Mouse (Mus musculus): Measurements from ENCODE around the gene Tssk6. TPM values are rescaled to one million over a fixed set of nuclear protein-coding genes. Genes with fewer than 3 reads are reported as not detected.

Tssk6 gene
- polyA plus RNA-seq (2017; shearing (Covaris generic)), result 1.4 TPM

DNA sequence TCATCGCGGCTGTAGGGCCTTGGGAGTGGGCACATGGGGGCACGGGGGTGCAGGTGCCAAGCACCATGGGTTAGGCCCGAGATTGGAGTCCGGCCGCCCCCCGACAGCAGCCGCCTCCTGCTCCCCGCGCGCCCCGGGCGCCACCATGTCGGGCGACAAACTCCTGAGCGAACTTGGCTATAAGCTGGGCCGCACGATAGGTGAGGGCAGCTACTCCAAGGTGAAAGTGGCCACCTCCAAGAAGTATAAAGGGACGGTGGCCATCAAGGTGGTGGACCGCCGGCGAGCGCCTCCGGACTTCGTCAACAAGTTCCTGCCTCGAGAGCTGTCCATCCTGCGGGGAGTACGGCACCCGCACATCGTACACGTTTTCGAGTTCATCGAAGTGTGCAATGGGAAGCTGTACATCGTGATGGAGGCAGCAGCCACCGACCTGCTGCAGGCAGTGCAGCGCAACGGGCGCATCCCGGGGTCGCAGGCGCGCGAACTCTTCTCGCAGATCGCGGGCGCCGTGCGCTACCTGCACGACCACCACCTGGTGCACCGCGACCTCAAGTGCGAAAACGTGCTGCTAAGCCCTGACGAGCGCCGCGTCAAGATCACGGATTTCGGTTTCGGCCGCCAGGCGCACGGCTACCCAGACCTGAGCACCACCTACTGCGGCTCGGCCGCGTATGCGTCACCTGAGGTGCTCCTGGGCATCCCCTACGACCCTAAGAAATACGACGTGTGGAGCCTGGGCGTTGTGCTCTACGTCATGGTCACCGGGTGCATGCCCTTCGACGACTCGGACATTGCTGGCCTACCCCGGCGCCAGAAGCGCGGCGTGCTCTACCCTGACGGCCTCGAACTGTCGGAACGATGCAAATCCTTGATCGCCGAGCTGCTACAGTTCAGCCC lies at the start of gene Tssk6, which contains the start of the genes Ndufa13 and Yjefn3:
Gene Tssk6, plus strand, starts transcription at position 22 of the 900 bp plus-strand sequence.
Gene Ndufa13, minus strand, starts transcription at position 396 of the 900 bp plus-strand sequence.
Gene Yjefn3, minus strand, starts transcription at position 550 of the 900 bp plus-strand sequence.

DNA sequence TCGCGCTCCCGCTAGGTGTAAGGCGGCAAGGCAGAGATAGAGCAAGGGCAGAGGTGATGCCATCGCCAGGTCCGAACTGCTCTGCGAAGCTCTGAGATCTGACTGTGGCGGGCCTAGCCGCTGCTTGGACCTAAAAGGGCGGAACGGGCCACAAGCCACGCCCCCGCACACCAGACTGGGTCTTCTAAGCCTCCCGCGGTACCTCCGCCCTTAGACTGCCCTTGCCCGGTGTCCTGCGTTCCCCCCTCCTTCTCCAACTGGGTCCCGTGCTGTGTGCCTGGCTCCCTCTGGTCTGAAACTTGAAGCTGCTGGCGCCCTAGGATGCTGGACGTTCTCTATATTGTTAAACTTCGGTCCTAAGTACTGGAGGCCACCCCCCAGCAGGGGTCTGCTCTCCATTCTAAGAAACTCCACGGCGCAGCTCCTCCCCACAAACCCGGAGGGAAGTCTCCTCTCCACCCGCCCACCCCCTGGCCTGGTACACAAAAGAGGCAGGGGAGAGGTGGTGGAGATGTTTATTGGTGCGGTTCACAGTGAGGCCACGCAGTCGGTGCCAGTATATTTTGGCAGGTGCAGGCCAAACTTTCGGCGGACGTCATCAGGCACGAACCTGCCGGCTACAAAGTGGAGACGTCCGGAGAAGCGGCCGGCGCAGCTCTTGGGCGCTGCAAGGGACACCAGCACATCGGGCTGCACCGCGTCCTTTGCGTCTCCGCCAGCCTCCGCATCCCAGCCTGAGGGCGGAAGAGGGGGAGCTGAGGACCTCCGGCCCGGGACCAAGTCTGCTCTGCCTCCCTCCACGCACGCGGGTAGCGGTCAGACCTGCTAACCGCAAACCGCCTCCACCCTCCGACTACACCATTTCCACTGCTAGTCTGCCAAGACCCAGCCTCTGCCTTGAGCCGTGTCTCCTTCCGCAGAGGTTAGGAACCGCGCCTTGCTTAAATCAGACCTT lies 14.4 kb upstream of the Tssk6 start, which contains the start of gene Cilp2:
Gene Cilp2, minus strand, starts transcription at position 399 of the 955 bp plus-strand sequence.

Other genes starting within 250 kb of the Tssk6 start
- 0.89 TPM for gene Zfp964, start 247.7 kb upstream of the Tssk6 start, polyA plus RNA-seq (2017; shearing (Covaris generic))
- 68.1 TPM for gene Zfp869, start 191.5 kb upstream of the Tssk6 start, polyA plus RNA-seq (2017; shearing (Covaris generic))
- 11.1 TPM for gene Zfp963, start 152.2 kb upstream of the Tssk6 start, polyA plus RNA-seq (2017; shearing (Covaris generic))
- gene Gm20422, start 127.3 kb upstream of the Tssk6 start, polyA plus RNA-seq (2017; shearing (Covaris generic)), result 4.0 TPM
- 16.4 TPM for gene Atp13a1, start 111.0 kb upstream of the Tssk6 start, polyA plus RNA-seq (2017; shearing (Covaris generic))
- 38.1 TPM for gene Zfp866, start 111.0 kb upstream of the Tssk6 start, polyA plus RNA-seq (2017; shearing (Covaris generic))
- gene Gmip, start 93.5 kb upstream of the Tssk6 start, polyA plus RNA-seq (2017; shearing (Covaris generic)), result 185 TPM
- 0.73 TPM for gene Lpar2, start 79.8 kb upstream of the Tssk6 start, polyA plus RNA-seq (2017; shearing (Covaris generic))
- 18.5 TPM for gene Pbx4, start 69.7 kb upstream of the Tssk6 start, polyA plus RNA-seq (2017; shearing (Covaris generic))
- gene Cilp2, start 14.5 kb upstream of the Tssk6 start, polyA plus RNA-seq (2017; shearing (Covaris generic)), result not detected
- gene Ndufa13, start 374 bp downstream of the Tssk6 start, polyA plus RNA-seq (2017; shearing (Covaris generic)), result 216 TPM
- 1.4 TPM for gene Yjefn3, start 528 bp downstream of the Tssk6 start, polyA plus RNA-seq (2017; shearing (Covaris generic))
- 14.8 TPM for gene Gatad2a, start 94.2 kb downstream of the Tssk6 start, polyA plus RNA-seq (2017; shearing (Covaris generic))
- gene Mau2, start 140.6 kb downstream of the Tssk6 start, polyA plus RNA-seq (2017; shearing (Covaris generic)), result 25.3 TPM
- 74.4 TPM for gene Sugp1, start 140.6 kb downstream of the Tssk6 start, polyA plus RNA-seq (2017; shearing (Covaris generic))
- 0.51 TPM for gene Tm6sf2, start 170.7 kb downstream of the Tssk6 start, polyA plus RNA-seq (2017; shearing (Covaris generic))
- not detected for gene Hapln4, start 181.3 kb downstream of the Tssk6 start, polyA plus RNA-seq (2017; shearing (Covaris generic))
- gene Ncan, start 218.7 kb downstream of the Tssk6 start, polyA plus RNA-seq (2017; shearing (Covaris generic)), result not detected
- gene Nr2c2ap, start 229.1 kb downstream of the Tssk6 start, polyA plus RNA-seq (2017; shearing (Covaris generic)), result 69.0 TPM
- gene Rfxank, start 237.0 kb downstream of the Tssk6 start, polyA plus RNA-seq (2017; shearing (Covaris generic)), result 46.9 TPM
- 73.1 TPM for gene Borcs8, start 237.3 kb downstream of the Tssk6 start, polyA plus RNA-seq (2017; shearing (Covaris generic))
- gene Mef2b, start 237.5 kb downstream of the Tssk6 start, polyA plus RNA-seq (2017; shearing (Covaris generic)), result 2.6 TPM

Measured in CD4-positive, CD25-positive, alpha-beta regulatory T cell, adult 9 weeks (primary cell).